Comparison of ENCODE assay signal across 8 mouse cellular contexts in the genomic region with DNA sequence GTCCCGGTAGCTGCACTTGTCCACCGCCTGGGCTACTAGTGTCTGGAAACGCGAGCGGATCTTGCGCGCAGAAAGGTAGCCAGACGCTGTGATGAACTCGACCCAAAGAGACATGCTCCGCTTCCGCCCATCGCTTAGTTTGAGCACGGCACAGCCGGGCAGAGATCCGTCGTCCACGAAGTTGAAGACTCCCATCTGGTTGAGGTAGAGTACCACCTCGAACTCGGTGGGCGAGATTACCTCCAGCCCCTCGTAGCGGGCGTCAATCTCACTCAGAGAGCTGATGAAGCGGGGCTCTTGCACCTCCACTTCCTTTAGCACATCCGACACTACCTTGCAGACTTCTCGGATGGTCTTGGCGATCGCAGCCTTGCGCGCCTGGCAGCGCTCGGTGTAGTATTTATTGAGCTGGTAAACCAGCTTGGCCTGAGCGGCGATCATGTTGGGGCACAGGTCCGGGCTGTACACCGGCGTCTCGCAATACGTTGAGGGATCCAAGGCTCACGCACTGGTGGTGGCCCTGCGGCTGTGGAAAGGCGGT. TPM values are rescaled to one million over a fixed set of nuclear protein-coding genes. Genes with fewer than 3 reads are reported as not detected.
DNase-seq lines count a peak whose midpoint lies in the region; ATAC-seq and TF ChIP-seq lines count a peak whose summit lies in the region.

No protein-coding gene starts in this region.

- no peak for TF ChIP-seq POLR2A in brain, embryonic 14.5 days (IDR thresholded peaks at IDR 0.05; ENCODE audit: borderline replicate concordance, extremely low read depth, insufficient read depth, insufficient read length, poor library complexity, severe bottlenecking)

- peaks cover 67% of the 10 kb centered on the region for H3K27me3 ChIP-seq in forebrain, embryonic 15.5 days
- peaks cover 4% of the 10 kb centered on the region for H3K27me3 ChIP-seq in limb, embryonic 13.5 days
- H3K27me3 ChIP-seq in neural tube, embryonic 13.5 days = peaks cover 33% of the 10 kb centered on the region

- under 1% methylated on average over 42 of the region's 42 CpGs for WGBS in forebrain, embryonic 15.5 days
- under 1% methylated on average over 42 of the region's 42 CpGs for WGBS in limb, embryonic 13.5 days
- under 1% methylated on average over 42 of the region's 42 CpGs for WGBS in neural tube, embryonic 13.5 days

- no peak for TF ChIP-seq CTCF in brain, embryonic 14.5 days (IDR thresholded peaks at IDR 0.05; ENCODE audit: borderline replicate concordance, extremely low read depth, insufficient read depth, insufficient read length)

- H3K36me3 ChIP-seq in forebrain, embryonic 15.5 days = no peaks in the 10 kb centered on the region
- no peaks in the 10 kb centered on the region for H3K36me3 ChIP-seq in limb, embryonic 13.5 days
- no peaks in the 10 kb centered on the region for H3K36me3 ChIP-seq in neural tube, embryonic 13.5 days

- H3K4me3 ChIP-seq in forebrain, embryonic 15.5 days = peak overlapping the region; percentile 29
- peak overlapping the region; percentile 75 for H3K4me3 ChIP-seq in limb, embryonic 13.5 days
- H3K4me3 ChIP-seq in neural tube, embryonic 13.5 days = peak overlapping the region; percentile 64

- peaks cover 24% of the 10 kb centered on the region for H3K4me1 ChIP-seq in forebrain, embryonic 15.5 days
- peaks cover 30% of the 10 kb centered on the region for H3K4me1 ChIP-seq in limb, embryonic 13.5 days
- peaks cover 50% of the 10 kb centered on the region for H3K4me1 ChIP-seq in neural tube, embryonic 13.5 days (replicated peaks)

- no peak overlapping the region; the same call in 1 of the 2 replicates for H3K9ac ChIP-seq in forebrain, embryonic 15.5 days (replicated peaks)
- H3K9ac ChIP-seq in limb, embryonic 13.5 days = peak overlapping the region; percentile 99
- H3K9ac ChIP-seq in neural tube, embryonic 13.5 days = peak overlapping the region; percentile 85

- intact Hi-C loops in left cerebral cortex, postnatal 4 days (cut with DNase I) = no loop called here

- no peaks in the 10 kb centered on the region for H3K9me3 ChIP-seq in forebrain, embryonic 15.5 days
- no peaks in the 10 kb centered on the region for H3K9me3 ChIP-seq in limb, embryonic 13.5 days
- H3K9me3 ChIP-seq in neural tube, embryonic 13.5 days = no peaks in the 10 kb centered on the region

- peak; percentile 17 for DNase-seq in left cerebral cortex, postnatal 4 days
- DNase-seq in left cerebral cortex, adult 18-20 months (ENCODE audit: low spot score in 2 of 2) = no peak
- peak; percentile 67 for DNase-seq in brain, embryonic 14.5 days (ENCODE audit: low read depth)
- DNase-seq in layer of hippocampus, postnatal 25 days (ENCODE audit: extremely low spot score in 1 of 2, low spot score in 1 of 2) = no peak
- no peak for DNase-seq in adrenal gland, adult (ENCODE audit: inconsistent age in 2 of 2, low spot score in 1 of 2)

- H3K4me2 ChIP-seq in forebrain, embryonic 15.5 days (replicated peaks) = peak overlapping the region; percentile 48
- H3K4me2 ChIP-seq in limb, embryonic 13.5 days (replicated peaks) = peak overlapping the region; percentile 80
- H3K4me2 ChIP-seq in neural tube, embryonic 13.5 days = peak overlapping the region; percentile 69

- peak; percentile 51; the same call in 1 of the 2 replicates for ATAC-seq in forebrain, embryonic 15.5 days (replicated peaks)
- ATAC-seq in limb, embryonic 13.5 days (ENCODE audit: low FRiP score, low read depth) = no peak
- no peak for ATAC-seq in neural tube, embryonic 13.5 days (ENCODE audit: low read depth)

- H3K27ac ChIP-seq in forebrain, embryonic 15.5 days (replicated peaks) = no peak overlapping the region
- peak overlapping the region; percentile 99 for H3K27ac ChIP-seq in limb, embryonic 13.5 days
- peak overlapping the region; percentile 99 for H3K27ac ChIP-seq in neural tube, embryonic 13.5 days (replicated peaks)

RNA-seq across cellular contexts. Expression of a gene that starts 1.1 kb away (rescaled TPM):
- under 1 TPM; 0.14 to 0.62 TPM for total RNA-seq in left cerebral cortex, postnatal 4 days (2021)
- total RNA-seq in left cerebral cortex, adult 18-20 months (2021) = under 1 TPM; 0.35 to 0.51 TPM
- polyA plus RNA-seq in brain, embryonic 14.5 days (2012; rRNA removed) = 46.3 and 126 TPM in 2 replicates
- 2.2 and 3.5 TPM in 2 replicates for polyA plus RNA-seq in forebrain, embryonic 15.5 days (2015; fragmentation: Nextera tagmentation; extraction: Ambion mirVana)
- polyA plus RNA-seq in limb, embryonic 13.5 days (2015; fragmentation: Nextera tagmentation; extraction: Ambion mirVana) = 92.9 and 96.3 TPM in 2 replicates
- polyA plus RNA-seq in neural tube, embryonic 13.5 days (2015; fragmentation: Nextera tagmentation; extraction: Ambion mirVana) = 226 and 250 TPM in 2 replicates
- total RNA-seq in layer of hippocampus, postnatal 25 days (2021) = not detected

Comparison
In these comparisons a context has a peak if more than half of its experiments do, and no peak if none do; other contexts are left out.
1. DNase-seq: peak in left cerebral cortex, postnatal 4 days (single experiment) and brain, embryonic 14.5 days (single experiment); none in left cerebral cortex, adult 18-20 months (0 of 2), layer of hippocampus, postnatal 25 days (0 of 2) and adrenal gland, adult (0 of 2).
2. RNA of a gene that starts 1.1 kb away (polyA plus RNA-seq): 226 to 250 TPM in neural tube, embryonic 13.5 days, 46.3 to 126 TPM in brain, embryonic 14.5 days and 92.9 to 96.3 TPM in limb, embryonic 13.5 days; 2.2 to 3.5 TPM in forebrain, embryonic 15.5 days; every median in the first group is over 10 times any median in the second.
3. Peak in every context shown above with its lines, with median percentiles within 50 percentile points of each other: H3K4me2 ChIP-seq and H3K4me3 ChIP-seq.